Mouse (Mus musculus) 416B (cell line): ENCODE measurements at regions not wholly inside any gene's neighbourhood (a gene's known extent, or its start where the extent isn't known, plus 50 kb on each side); places are given as distances from the start of the nearest gene placed in this dataset.
A peak's percentile ranks its signal among the peaks of the same experiment; 100 is the strongest.

Source experiments
- DNase-seq: peaks from one replicate; pipeline ENCODE4 v3.0.0; 2011; ENCODE audit warnings: low read depth

DNA sequence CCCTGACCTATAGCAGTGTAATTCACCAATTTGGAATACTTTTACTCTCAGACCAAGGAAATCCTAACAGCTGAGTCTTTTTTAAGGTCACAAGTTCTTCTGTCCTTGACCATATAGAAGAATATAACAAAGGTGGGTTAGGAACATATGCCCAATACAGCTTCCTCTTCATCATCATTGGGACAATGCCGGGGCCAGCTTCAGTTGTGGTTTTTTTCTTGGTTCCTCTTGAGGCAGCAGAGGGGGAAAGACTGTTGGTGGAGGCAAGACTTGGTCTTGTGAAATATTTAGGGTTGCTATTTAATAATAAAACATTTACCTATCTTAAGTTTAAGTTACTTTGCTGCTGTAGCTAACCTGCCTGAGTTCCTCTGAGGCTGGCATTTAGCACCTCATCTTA is 144.8 kb upstream of the Htr1f start:
- peak; percentile 8 for DNase-seq

DNA sequence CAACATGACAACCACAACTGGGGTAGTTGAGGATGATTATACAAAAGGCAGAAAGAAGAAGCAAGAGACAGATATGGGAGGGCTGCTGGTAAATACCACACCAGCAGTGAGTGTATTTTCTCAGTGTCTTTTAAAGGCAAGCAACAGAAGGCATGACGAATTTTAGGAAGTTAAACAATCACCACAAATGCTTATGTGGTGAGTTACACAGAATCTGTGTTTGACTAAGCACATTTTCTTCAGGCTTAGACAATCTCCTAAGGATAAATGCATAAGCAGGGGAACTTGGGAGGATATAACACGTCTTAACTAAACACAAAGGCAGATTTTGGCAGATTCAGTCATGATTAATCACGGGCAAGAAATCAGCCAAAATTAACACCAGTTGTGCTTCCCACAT is 141.8 kb upstream of the Htr1f start:
- no peak for DNase-seq

- DNase-seq: no peak
These were observed 128.8 kb upstream of the Htr1f start for GRCm38 (mm10) chr16:65234404-65234803.

GRCm38 (mm10) chr16:65233964-65234363 is 128.3 kb upstream of the Htr1f start:
- DNase-seq: no peak

DNA sequence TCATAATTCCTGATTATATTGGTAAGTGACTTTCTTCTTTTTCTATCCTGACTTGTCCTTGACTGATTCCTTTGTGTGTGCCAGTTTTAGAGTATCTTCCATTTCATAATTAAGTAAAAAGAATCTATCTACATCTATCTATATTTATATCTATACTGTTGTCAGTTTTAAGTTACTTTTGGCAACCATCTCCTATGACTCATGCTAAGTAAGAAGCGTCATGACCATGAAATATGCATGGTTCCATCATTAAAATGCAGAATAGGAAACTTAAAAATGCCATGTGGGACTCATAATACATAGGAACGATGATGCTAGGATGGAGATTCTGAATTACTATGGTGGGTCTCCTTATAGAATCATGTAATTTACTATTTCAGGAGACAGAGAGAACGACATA is 113.8 kb upstream of the Htr1f start:
- no peak for DNase-seq

DNA sequence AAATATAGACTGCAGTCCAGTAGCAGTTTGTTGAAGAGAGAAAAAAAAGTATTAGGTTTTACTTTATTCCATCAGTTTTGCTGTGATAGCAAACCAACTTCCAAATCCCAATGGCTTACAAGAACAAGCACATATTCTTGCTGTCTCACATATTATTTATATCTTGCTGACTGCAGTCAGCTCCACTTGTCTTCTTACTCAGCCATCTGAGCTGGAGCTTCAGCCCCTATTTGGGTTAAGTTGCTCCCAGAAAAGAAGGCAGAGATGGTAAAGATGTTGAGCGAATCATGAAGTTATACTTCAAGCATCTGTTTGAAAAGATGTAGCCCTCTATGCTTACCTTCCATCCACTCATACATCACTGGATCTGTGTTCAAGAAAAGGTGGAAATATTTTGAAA is 106.7 kb upstream of the Htr1f start:
- no peak for DNase-seq

DNA sequence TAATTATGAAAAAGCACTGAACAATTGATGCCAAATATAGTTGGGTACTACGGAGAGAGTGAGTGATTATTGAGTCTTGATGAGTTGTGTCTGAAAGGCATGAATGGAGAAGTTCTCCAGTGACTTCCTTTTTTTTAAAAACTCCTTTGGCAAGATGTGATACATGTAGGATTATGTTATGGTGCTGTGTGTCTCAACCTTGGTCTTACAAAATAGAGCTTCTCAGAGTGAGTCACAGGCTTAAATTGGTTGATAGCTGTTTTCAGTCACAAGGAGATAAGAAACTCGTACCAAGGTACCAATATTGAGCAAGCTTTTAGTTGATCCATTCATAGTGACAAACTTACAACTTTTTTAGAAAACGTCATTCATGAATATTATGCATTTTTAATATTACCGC is 95.7 kb upstream of the Htr1f start:
- peak; percentile 67 for DNase-seq

- DNase-seq: peak; percentile 58
These were observed 91.7 kb upstream of the Htr1f start for GRCm38 (mm10) chr16:65197203-65197844.

- no peak for DNase-seq
These were observed 90.1 kb upstream of the Htr1f start for GRCm38 (mm10) chr16:65195761-65196160.

GRCm38 (mm10) chr16:65191574-65192149 is 86.0 kb upstream of the Htr1f start:
- no peak for DNase-seq

- peak; percentile 27 for DNase-seq
These were observed 68.9 kb upstream of the Htr1f start for GRCm38 (mm10) chr16:65174561-65174960.

DNA sequence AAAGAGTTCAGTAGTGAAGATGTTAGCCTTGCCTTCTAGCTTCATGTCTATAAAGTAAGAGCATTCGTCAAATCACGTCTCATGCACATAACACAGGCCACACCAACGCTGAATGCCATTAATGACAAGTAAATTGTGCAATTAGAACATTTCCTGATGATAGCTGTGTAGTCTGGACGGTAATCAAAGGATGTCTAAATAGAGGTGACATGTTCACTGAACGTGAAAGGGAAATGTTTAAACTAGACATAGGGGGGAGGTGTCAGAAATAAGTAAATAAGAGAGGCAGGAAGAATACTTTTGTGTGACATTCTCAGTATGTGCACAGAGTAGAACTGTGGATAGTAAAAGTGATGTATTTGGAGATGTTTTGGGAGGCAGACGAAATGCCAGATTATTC is 61.5 kb upstream of the Htr1f start:
- DNase-seq: no peak

GRCm38 (mm10) chr16:65162766-65163165 is 57.1 kb upstream of the Htr1f start:
- no peak for DNase-seq

- DNase-seq: no peak
These were observed 54.6 kb upstream of the Htr1f start for GRCm38 (mm10) chr16:65160286-65160685.

DNA sequence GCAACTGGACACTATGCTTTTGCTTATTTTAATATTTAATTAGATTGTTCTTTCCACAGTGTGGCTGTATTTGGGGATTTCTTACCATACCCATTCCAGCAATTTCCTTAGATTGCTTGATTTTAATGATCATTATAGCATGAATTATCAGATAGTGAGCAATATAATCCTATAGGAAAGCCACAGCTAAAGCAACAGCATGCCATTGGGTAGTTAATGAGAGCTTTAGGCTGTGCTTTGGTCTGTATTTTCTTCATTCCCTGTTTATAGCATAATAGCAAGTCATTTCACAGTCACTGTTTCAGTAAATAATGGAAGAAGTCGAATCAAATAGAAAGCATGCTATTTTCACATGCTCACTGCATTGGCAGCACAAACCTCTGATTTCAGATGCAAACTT is 49.9 kb upstream of the Htr1f start:
- DNase-seq: no peak
